Comparison of ENCODE assay signal across 19 mouse cellular contexts in the genomic region with DNA sequence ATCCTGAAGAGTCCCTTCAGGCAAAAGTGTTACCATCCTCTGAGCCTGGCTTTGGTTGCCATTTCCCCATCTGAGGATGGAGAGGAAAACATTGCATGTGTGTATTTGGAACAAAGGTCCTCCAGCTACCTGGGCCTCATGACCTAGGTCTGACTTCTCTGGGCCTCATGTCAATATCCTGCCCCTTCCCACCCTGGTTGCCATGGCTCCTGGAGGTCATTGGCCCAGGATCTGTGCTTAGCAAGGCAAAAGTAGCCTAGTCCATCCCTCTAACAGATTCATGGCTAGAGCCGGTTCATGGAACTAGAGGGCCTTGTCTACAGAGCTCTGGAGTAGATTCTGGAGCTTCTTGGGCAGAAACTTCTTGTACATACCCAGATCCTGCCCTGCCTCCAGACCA. TPM values are rescaled to one million over a fixed set of nuclear protein-coding genes. Genes with fewer than 3 reads are reported as not detected.
DNase-seq lines count a peak whose midpoint lies in the region; ATAC-seq lines count a peak whose summit lies in the region.
"Had no signal": no experiment of that assay in that cellular context is flagged by ENCODE, and none has a peak within 500 bp of the region (broad histone marks: within the 10 kb centered on the region; RNA-seq: fewer than 3 reads in every experiment).

No protein-coding gene starts in this region.

- no peaks in the 10 kb centered on the region for H3K36me3 ChIP-seq in intestine, embryonic 15.5 days
- no peaks in the 10 kb centered on the region for H3K36me3 ChIP-seq in intestine, embryonic 16.5 days (ENCODE audit: control insufficient read depth, insufficient read depth, low read length)
- no peaks in the 10 kb centered on the region for H3K36me3 ChIP-seq in liver, embryonic 11.5 days (ENCODE audit: control insufficient read depth, insufficient read depth, low read length)
- H3K36me3 ChIP-seq in stomach, embryonic 15.5 days: no peaks in the 10 kb centered on the region
- H3K36me3 ChIP-seq: forebrain, embryonic 12.5 days; hindbrain, embryonic 12.5 days; limb, embryonic 12.5 days; lung, embryonic 15.5 days; midbrain, embryonic 12.5 days had no signal

- ATAC-seq in intestine, embryonic 15.5 days: peak; percentile 69
- ATAC-seq in intestine, embryonic 16.5 days: peak; percentile 83
- ATAC-seq in liver, embryonic 11.5 days (replicated peaks; ENCODE audit: low FRiP score): no peak
- ATAC-seq in stomach, embryonic 15.5 days (ENCODE audit: insufficient read depth, low FRiP score, low read depth): 0 out of 2 replicates have a peak, but pooled peaks have one; percentile 37

- 56% methylated on average over 1 of the region's 1 CpGs for WGBS in intestine, embryonic 15.5 days
- 50% methylated on average over 1 of the region's 1 CpGs for WGBS in intestine, embryonic 16.5 days
- 76% methylated on average over 1 of the region's 1 CpGs for WGBS in liver, embryonic 11.5 days
- 61% methylated on average over 1 of the region's 1 CpGs for WGBS in stomach, embryonic 15.5 days

- no peak overlapping the region for H3K27ac ChIP-seq in intestine, embryonic 15.5 days
- H3K27ac ChIP-seq in intestine, embryonic 16.5 days (ENCODE audit: low read length): peak overlapping the region; percentile 54
- H3K27ac ChIP-seq in liver, embryonic 11.5 days (ENCODE audit: low read depth, low read length): peak overlapping the region; percentile 97; the same call in 1 of the 2 replicates
- no peak overlapping the region for H3K27ac ChIP-seq in stomach, embryonic 15.5 days
- H3K27ac ChIP-seq: forebrain, embryonic 12.5 days; gastrocnemius, adult 2 months; hindbrain, embryonic 12.5 days; limb, embryonic 12.5 days; lung, embryonic 15.5 days; midbrain, embryonic 12.5 days had no signal

- peaks cover 6% of the 10 kb centered on the region for H3K4me1 ChIP-seq in intestine, embryonic 15.5 days (replicated peaks)
- peaks cover 22% of the 10 kb centered on the region for H3K4me1 ChIP-seq in intestine, embryonic 16.5 days (ENCODE audit: control insufficient read depth, insufficient read depth, low read length)
- H3K4me1 ChIP-seq in liver, embryonic 11.5 days (replicated peaks; ENCODE audit: control insufficient read depth, insufficient read depth, low read length): peaks cover 31% of the 10 kb centered on the region
- H3K4me1 ChIP-seq in stomach, embryonic 15.5 days: peaks cover 6% of the 10 kb centered on the region; the same call in 1 of the 2 replicates
- H3K4me1 ChIP-seq: forebrain, embryonic 12.5 days; hindbrain, embryonic 12.5 days; midbrain, embryonic 12.5 days had no signal

- DNase-seq in liver, embryonic 11.5 days (ENCODE audit: low spot score): no peak
- DNase-seq in right cerebral cortex, postnatal 10 days (ENCODE audit: low spot score in 2 of 2): no peak
- DNase-seq in spleen, postnatal 36 days (ENCODE audit: low spot score in 2 of 2): no peak
- no peak for DNase-seq in cerebellum, postnatal 10 days
- DNase-seq: cerebellum, adult 2 months; gastrocnemius, adult 2 months; heart, postnatal 10 days; thymus, adult 2 months had no signal

- no peak overlapping the region for H3K4me3 ChIP-seq in intestine, embryonic 15.5 days (replicated peaks)
- H3K4me3 ChIP-seq in intestine, embryonic 16.5 days (ENCODE audit: low read length): no peak overlapping the region
- H3K4me3 ChIP-seq in liver, embryonic 11.5 days (ENCODE audit: low read depth, low read length): no peak overlapping the region
- H3K4me3 ChIP-seq in stomach, embryonic 15.5 days (replicated peaks): no peak overlapping the region
- H3K4me3 ChIP-seq: forebrain, embryonic 12.5 days; gastrocnemius, adult 2 months; hindbrain, embryonic 12.5 days; limb, embryonic 12.5 days; lung, embryonic 15.5 days; midbrain, embryonic 12.5 days had no signal

- no peaks in the 10 kb centered on the region for H3K27me3 ChIP-seq in intestine, embryonic 15.5 days (replicated peaks)
- H3K27me3 ChIP-seq in intestine, embryonic 16.5 days (replicated peaks; ENCODE audit: control insufficient read depth, insufficient read depth, low read length): no peaks in the 10 kb centered on the region
- H3K27me3 ChIP-seq in liver, embryonic 11.5 days (replicated peaks; ENCODE audit: control insufficient read depth, insufficient read depth, low read length): no peaks in the 10 kb centered on the region
- H3K27me3 ChIP-seq in stomach, embryonic 15.5 days (replicated peaks): no peaks in the 10 kb centered on the region
- H3K27me3 ChIP-seq: forebrain, embryonic 12.5 days; limb, embryonic 12.5 days; lung, embryonic 15.5 days; midbrain, embryonic 12.5 days had no signal

- H3K9ac ChIP-seq in intestine, embryonic 15.5 days: no peak overlapping the region
- H3K9ac ChIP-seq in intestine, embryonic 16.5 days (ENCODE audit: low read depth, low read length): no peak overlapping the region
- no peak overlapping the region for H3K9ac ChIP-seq in liver, embryonic 11.5 days (ENCODE audit: low read depth, low read length)
- no peak overlapping the region for H3K9ac ChIP-seq in stomach, embryonic 15.5 days
- H3K9ac ChIP-seq: forebrain, embryonic 12.5 days; hindbrain, embryonic 12.5 days; limb, embryonic 12.5 days; lung, embryonic 15.5 days; midbrain, embryonic 12.5 days had no signal

- H3K4me2 ChIP-seq in intestine, embryonic 15.5 days (replicated peaks): no peak overlapping the region
- no peak overlapping the region for H3K4me2 ChIP-seq in intestine, embryonic 16.5 days (ENCODE audit: low read depth, low read length)
- no peak overlapping the region for H3K4me2 ChIP-seq in liver, embryonic 11.5 days
- H3K4me2 ChIP-seq in stomach, embryonic 15.5 days: no peak overlapping the region
- H3K4me2 ChIP-seq: forebrain, embryonic 12.5 days; heart, embryonic 11.5 days; hindbrain, embryonic 12.5 days; limb, embryonic 12.5 days; lung, embryonic 15.5 days; midbrain, embryonic 12.5 days had no signal

- H3K9me3 ChIP-seq in intestine, embryonic 15.5 days: no peaks in the 10 kb centered on the region
- no peaks in the 10 kb centered on the region for H3K9me3 ChIP-seq in intestine, embryonic 16.5 days (ENCODE audit: control insufficient read depth, low read length)
- no peaks in the 10 kb centered on the region for H3K9me3 ChIP-seq in liver, embryonic 11.5 days (ENCODE audit: control insufficient read depth, low read length)
- H3K9me3 ChIP-seq in stomach, embryonic 15.5 days: no peaks in the 10 kb centered on the region
- H3K9me3 ChIP-seq: forebrain, embryonic 12.5 days; hindbrain, embryonic 12.5 days; limb, embryonic 12.5 days; lung, embryonic 15.5 days; midbrain, embryonic 12.5 days had no signal

RNA-seq across cellular contexts. Expression of a gene that starts 12.3 kb away (rescaled TPM):
- polyA plus RNA-seq in intestine, embryonic 15.5 days (2015; fragmentation: Nextera tagmentation; extraction: Ambion mirVana): 22.4 and 23.8 TPM in 2 replicates
- 24.4 and 26.8 TPM in 2 replicates for polyA plus RNA-seq in intestine, embryonic 16.5 days (2015; fragmentation: Nextera tagmentation; extraction: Ambion mirVana)
- polyA plus RNA-seq in liver, embryonic 11.5 days (2014; fragmentation: Nextera tagmentation; extraction: Ambion mirVana): 125 and 137 TPM in 2 replicates
- 42.7 and 47.9 TPM in 2 replicates for polyA plus RNA-seq in stomach, embryonic 15.5 days (2015; fragmentation: Nextera tagmentation; extraction: Ambion mirVana)

RNA-seq across cellular contexts. Expression of a gene that starts 38.7 kb away (rescaled TPM):
- polyA plus RNA-seq in intestine, embryonic 15.5 days (2015; fragmentation: Nextera tagmentation; extraction: Ambion mirVana): 1.3 and 2.1 TPM in 2 replicates
- 1.6 and 2.8 TPM in 2 replicates for polyA plus RNA-seq in intestine, embryonic 16.5 days (2015; fragmentation: Nextera tagmentation; extraction: Ambion mirVana)
- polyA plus RNA-seq in liver, embryonic 11.5 days (2014; fragmentation: Nextera tagmentation; extraction: Ambion mirVana): 1.9 and 2.0 TPM in 2 replicates
- 0.59 and 0.65 TPM in 2 replicates for polyA plus RNA-seq in stomach, embryonic 15.5 days (2015; fragmentation: Nextera tagmentation; extraction: Ambion mirVana)
- polyA plus RNA-seq: embryonic facial prominence, embryonic 11.5 days; forebrain, embryonic 12.5 days; limb, embryonic 12.5 days; neural tube, embryonic 11.5 days had no signal

RNA-seq across cellular contexts. Expression of a gene that starts 44.3 kb away (rescaled TPM):
- polyA plus RNA-seq in intestine, embryonic 15.5 days (2015; fragmentation: Nextera tagmentation; extraction: Ambion mirVana): 20.1 and 20.7 TPM in 2 replicates
- polyA plus RNA-seq in intestine, embryonic 16.5 days (2015; fragmentation: Nextera tagmentation; extraction: Ambion mirVana): 10.9 and 11.5 TPM in 2 replicates
- 16.4 and 17.6 TPM in 2 replicates for polyA plus RNA-seq in liver, embryonic 11.5 days (2014; fragmentation: Nextera tagmentation; extraction: Ambion mirVana)
- 25.8 and 26.5 TPM in 2 replicates for polyA plus RNA-seq in stomach, embryonic 15.5 days (2015; fragmentation: Nextera tagmentation; extraction: Ambion mirVana)

RNA-seq across cellular contexts. Expression of a gene that starts 55.3 kb away (rescaled TPM):
- 3.4 and 3.5 TPM in 2 replicates for polyA plus RNA-seq in intestine, embryonic 15.5 days (2015; fragmentation: Nextera tagmentation; extraction: Ambion mirVana)
- 3.0 and 3.6 TPM in 2 replicates for polyA plus RNA-seq in intestine, embryonic 16.5 days (2015; fragmentation: Nextera tagmentation; extraction: Ambion mirVana)
- 11.8 and 11.9 TPM in 2 replicates for polyA plus RNA-seq in liver, embryonic 11.5 days (2014; fragmentation: Nextera tagmentation; extraction: Ambion mirVana)
- 3.1 and 3.6 TPM in 2 replicates for polyA plus RNA-seq in stomach, embryonic 15.5 days (2015; fragmentation: Nextera tagmentation; extraction: Ambion mirVana)

Comparison
In these comparisons a context has a peak if more than half of its experiments do, and no peak if none do; other contexts are left out.
1. H3K27ac ChIP-seq: peak in intestine, embryonic 16.5 days (single experiment) and liver, embryonic 11.5 days (single experiment); none in intestine, embryonic 15.5 days (single experiment) and stomach, embryonic 15.5 days (single experiment).